Mouse (Mus musculus) gastrocnemius, adult 8-10 months (tissue): ENCODE data around the gene G430095P16Rik. TPM values are rescaled to one million over a fixed set of nuclear protein-coding genes. Genes with fewer than 3 reads are reported as not detected.

Experiments
- DNase-seq, 2 experiments: peaks; one replicate each; pipeline ENCODE4 v3.0.0; 2022; ENCODE audit warnings: low spot score in 2 of 2
- total RNA-seq, 4 experiments: library from RNA; stranded (reverse); gene quantifications; 2 replicates each; pipeline ENCODE4 v1.2.4; 2022

The G430095P16Rik gene
- total RNA-seq, 4 experiments from 2014 or later, result 0.43 to 0.56 (median 0.48) TPM; not detected in 1

DNA sequence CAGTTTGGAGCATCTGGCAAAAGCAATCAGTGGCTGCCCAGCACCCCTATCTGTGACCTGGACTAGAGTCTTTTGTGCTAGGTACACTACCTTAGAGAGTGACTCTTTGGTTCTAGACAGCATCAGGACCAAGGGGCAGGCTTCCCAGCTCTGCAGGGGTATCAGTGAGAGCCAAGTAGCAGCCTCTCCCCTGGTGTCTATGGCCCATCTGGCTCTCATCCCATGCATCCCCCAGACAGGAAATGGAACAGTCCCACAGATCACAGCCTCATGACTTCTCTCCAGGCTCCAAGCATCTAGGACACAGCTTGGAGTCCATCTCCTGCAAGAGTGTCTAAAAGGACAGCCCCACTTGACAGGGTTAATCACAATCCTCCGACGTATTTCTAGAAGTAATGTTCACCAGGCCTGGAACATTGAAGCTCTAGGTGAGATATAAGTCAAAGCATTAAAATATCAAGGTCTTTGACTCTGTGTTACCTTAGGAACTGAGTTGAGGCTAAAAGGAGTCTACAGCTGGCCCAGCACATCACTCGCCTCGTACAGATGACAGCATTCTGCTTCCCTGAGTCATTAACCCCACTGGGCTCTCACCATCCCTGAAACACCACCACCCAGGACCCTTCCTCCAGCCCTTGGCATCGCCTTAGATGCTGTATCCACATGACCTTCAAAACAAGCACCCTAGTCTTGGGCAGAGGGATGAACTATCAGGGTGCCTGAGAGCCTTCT, 3.7 kb upstream of the G430095P16Rik start:
- no peak for DNase-seq

DNA sequence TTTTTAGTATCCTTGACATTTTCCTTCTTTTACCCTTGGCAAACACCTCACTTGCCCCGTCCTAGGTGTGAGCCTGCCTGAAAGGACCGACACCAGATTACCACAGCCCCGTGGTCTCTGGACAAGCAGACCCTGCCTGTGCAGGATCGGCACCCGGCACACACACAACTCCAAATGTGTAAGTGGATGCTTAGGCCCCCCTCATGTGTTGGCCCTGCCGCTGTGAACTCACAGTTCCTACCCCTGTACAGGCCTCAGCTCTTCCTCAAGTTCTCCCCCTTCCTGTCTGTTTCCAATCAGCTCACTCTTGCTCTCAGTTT, 317 bp upstream of the G430095P16Rik start:
- no peak for DNase-seq

DNA sequence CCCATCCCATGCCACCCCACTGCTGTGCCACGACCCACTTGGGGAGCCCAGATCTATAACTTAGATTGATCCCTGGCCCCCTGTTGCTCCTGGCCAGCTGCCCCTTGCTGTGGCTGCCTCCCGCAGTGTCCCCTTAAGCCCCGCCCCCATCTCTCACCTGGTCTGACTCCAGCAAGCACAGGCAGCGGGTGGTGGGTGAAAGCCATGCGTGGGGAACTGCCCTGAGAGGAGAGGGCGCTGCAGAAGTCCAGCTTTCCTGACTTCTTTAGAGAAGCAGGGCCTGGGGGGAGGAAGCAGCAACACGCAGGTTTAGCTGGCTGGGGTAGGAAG, 729 bp downstream of the G430095P16Rik start:
- DNase-seq, result no peak

DNA sequence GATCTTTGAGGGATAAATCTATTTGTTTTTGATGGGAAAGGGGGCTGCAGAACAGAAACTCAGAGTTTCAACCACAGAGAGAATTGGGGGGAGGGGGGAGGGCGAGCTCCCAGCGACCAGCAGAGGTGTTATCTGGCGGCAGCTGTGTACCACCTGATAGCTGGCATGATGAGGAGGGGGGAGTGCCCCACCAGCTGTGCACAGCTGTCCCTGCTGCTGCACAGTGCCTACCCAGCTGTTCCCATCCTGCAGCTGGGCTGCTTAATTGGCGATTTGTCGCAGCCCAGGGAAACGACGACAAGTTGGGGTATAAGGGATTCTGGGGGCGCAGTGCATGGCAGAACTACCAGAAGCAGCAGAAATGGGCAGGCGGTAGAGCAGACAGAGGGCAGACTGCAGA, 1.9 kb downstream of the G430095P16Rik start:
- DNase-seq, result no peak

DNA sequence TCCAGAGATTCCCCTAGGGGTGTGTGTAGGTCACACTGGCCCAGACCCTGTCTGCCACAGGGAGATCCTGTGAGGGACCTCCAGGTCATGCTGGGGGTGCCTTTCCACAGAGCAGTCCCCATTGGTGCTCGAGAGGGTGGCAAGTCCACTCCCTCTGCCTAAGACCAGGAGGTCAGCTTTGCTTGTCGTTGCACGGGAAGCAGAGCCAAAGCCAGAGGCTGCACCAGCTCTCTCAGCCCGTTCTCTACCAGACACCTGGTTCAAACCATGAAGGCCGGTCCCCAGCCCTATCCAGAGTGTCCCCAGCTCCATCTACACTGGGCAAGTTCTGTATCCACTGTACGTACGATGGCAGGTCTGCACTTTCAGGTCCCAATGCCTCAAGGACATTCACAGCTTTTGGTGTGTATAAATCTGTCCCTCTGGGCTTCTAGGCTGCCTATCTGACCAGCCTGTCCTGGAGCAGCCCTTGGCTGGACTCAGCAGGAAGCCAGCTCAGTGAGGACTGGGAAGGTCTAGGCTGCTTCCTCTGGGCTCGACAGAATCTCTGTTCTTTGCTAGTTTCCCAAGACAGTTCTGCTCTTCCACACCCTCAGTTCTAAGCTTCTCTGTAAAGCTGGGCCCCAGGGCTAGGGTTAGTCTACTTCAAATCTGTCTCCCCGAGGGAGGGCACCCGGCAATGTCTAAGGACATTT, 2.6 kb downstream of the G430095P16Rik start:
- no peak for DNase-seq

DNA sequence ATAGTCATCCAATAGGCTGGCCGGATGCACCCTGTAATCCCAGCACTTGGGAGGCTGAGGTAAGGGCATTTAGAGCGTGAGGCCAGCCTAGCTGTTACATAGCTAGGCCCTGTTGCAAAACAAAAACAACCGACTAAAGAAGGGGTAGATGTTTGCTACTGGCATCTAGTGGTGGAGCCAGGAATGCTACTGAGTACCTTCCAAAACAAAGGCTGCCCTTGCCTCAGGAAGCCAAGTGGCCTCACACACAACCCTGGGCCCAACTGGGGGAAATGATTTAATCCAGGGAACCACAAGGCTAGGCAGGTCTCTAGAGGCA, 3.1 kb downstream of the G430095P16Rik start:
- DNase-seq, result peak in 1 of 2 experiments; percentile 58

DNA sequence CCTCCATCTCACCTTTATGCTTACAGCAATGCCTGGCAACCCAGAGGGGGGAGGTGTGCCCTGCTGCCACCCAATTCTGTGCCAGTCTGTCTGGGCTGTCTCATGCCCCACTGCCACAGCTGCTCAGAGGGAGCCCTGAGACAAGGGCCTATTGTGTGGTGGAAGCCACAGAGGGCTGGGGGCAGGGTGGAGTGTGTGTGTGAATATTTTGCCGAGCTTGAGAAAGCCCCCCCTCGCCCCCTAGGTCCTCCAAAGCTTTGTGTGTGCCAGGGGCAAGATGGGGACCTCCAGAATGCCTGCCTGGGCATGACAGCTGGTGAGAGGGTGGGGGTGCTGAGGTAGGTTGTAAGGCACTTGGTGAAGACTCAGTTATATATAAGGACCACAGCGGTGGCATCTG, 5.7 kb downstream of the G430095P16Rik start:
- DNase-seq, result no peak

DNA sequence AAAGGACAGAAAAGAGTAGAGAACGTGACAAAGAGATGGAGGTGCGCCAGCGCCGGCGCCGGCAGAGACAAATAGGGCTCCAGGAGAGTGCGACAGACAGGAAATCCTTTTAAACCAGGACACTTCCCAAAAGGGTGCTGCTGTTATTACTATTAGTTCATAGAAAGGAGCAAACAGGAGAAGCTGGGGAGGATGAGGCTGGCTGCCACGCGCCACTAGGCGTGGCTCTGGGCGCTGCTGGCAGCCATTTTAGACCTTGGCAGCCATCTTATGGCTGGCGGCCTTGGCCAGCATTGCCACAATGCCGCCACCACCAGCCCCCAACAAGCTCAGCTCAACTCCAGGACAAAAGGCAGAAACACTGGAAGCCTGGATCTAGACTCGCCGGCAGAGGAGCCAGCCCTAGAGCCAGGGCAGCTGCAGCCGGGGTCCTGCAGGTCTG, 7.1 kb downstream of the G430095P16Rik start:
- DNase-seq, result peak in 1 of 2 experiments; percentile 64

DNA sequence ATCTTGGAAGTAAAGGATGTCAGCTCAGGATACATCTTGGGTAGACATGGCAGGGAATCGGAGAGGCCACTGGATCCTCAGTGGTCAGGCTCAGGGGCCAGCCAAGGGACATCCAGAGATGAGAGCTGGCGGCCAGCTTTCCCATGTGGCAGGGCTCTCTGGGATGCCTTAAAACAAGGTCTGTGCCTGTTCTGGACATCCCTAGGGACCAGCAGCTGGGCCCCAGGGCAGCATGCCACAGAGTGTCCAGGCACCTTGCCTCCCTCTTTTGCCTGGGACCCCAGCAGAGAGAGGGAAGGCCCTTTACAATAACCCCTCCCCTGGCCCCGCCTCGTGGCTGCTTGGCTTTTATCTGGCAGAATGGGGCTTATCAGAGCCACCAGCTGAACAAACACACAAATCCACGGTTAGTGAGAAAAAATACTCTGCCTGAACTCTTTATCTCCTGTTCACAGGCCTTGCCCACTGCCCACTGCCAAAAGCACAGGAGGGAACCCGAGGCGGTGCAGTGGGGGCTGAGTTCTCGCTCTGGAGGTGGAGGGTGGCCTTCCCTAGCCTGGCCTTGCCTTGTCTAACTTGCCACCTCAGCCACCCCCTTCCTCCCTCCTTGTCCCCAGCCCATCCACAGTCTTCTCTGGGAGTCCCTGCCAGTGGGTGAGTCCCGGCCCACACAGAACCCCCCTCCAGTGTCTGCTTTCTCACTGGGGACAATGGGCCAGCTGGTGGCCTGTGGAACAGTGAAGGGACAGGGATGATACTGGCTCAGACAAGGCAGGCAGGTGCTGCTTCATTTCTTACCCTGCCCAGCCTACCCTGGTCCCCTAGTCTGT, 7.9 kb downstream of the G430095P16Rik start:
- peak in 1 of 2 experiments; percentile 73 for DNase-seq

DNA sequence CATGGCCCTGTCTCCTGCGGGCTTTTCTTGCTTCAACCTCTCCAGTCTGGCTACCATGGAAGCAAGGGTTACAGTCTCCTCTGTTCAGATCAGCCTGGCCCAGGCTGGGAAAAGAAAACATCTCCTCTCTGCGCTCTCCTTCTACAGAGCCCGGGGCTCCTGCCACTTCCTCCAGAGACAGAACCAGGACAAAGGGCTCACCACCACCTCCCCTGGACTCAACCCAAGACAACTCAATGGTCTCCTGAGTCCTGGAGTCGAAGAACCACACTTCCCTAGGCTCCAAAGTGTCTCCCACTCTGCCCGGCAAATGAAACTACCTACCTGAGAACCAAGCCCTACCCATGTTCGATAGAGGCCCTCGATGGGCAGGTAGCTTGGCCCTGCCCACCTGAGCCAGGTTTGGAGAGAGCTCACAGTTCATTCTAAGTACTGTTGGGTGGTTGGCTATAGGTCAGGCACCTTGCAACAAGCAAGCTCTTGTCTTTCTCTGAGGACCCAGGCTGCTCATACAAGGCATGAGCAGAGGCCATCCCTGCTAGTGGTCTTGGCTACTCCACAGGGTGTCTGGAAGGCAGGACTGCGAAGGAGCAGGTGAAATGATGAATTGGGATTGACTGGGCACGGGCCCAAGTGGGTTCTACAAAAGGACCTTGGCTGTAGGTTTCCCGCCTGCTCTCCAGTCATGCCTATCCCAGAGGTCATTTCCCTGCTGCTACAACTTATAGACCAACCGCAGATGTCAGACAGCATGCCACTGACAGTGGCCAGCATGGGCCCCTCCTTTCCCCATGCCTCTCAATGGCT, 8.8 kb downstream of the G430095P16Rik start:
- no peak for DNase-seq

DNA sequence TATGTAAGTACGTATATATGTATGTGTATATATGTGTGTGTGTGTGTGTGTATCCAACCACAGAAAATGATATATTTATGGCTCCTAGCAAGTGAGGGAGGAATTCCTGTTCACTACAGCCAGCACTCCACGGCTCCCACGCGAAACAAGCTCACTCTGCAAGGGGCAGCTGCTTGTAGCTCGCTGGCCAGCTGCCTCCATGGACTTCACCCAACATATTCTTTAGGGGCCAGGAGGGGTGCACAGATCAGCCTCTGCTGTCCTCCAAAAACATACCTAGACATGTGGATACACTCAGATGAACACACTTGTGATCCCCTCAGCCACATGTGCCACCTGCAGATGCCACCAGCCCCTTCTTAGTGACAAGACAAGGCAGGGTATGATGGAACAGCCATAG, 9.7 kb downstream of the G430095P16Rik start:
- no peak for DNase-seq

DNA sequence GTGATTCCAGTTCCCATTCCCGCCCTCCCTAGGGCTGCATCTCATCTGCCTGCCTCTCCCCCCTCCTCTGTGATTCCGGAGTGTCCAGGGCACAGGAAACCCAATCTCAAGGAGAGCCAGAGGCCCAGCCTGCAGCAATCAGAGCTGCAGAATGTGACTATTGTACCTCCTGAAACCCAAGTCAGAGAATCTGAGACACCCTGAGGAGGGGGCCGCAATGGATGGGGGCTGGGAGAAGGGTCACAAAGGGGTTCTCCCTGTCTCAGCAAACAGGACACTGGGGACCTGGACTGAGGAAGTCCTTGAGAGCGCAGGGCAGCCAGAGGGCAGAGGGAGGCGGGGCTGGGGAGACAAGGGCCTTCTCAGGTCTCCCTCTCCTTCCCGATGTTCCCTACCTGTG, 10.2 kb downstream of the G430095P16Rik start:
- no peak for DNase-seq

DNA sequence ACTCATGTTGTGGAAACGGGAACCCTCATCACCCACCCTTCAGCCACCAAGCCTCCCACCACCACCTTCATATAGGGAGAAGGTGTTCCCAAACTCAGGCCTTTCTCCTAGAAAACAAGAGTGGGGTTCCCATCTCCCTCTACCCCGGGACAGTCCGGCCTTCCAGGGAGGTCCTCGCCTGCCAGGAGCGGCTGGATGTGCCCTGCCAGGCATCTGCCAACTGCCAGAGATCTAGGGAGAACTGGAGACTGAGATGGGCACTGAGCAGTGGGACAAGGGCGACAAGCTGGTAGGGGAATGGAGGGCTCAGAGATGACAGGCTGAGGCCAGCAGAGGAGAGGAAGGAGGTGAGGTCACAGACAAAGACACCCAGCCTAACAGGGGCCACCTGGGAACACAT, 11.2 kb downstream of the G430095P16Rik start:
- DNase-seq, result no peak

DNA sequence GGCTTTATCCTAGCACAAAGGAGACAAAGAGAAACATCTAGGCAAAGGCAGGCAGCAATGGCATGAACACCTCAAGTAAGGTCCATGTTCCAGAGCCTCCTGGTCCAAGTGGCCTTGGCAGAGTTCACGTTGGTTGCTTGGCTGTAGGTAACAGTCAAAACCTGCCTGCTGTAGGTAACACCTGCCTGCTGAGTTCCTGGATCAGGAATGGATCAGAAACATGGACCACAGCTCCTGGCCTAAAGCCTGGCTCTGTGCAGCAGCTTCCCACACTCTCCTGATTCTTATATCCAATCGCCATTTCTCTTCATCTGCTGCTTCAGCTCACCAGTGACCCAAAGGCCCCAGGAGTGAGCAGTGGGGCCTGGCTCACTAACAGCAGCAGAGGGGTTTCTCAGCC, 11.9 kb downstream of the G430095P16Rik start:
- no peak for DNase-seq

DNA sequence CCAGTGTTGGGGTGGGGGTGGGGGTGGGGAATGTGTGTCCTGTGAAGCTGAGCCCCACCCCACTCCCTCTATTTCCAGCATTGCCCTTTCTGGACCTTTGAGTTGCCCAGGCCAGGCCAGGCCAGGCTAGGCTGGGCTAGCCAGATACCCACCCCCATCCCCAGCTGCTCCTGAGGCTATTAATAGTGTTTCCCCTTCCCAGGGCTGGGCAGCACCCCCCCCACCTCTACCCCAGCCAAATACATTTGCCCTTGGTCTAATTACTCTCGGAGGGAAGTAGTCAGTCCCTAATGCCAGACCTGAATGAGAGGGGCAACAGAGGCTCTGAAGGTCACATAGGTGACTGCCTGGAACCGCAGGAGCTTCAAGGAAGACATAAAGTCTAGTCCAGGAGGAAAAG, 12.8 kb downstream of the G430095P16Rik start:
- peak; percentile 65 to 84 for DNase-seq

DNA sequence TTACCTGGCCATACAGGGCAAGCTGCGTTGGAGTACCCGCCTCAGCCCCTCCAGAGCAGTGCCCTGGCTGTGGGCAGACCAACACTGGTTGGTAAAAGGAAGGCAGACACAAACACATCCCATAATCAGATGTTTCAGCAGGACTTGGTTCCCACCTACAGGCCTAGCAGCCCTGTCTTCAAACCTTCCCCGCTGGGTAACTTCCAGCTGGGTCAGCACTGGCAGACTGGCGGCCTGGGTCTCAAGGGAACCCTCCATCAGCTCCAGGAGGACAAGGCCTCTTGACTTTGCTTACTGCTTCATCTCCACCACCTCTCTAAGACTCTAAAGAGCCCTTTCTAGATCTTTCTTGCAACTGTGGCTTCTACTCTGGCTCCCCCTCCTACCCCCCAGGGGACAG, 13.7 kb downstream of the G430095P16Rik start:
- DNase-seq, result no peak

DNA sequence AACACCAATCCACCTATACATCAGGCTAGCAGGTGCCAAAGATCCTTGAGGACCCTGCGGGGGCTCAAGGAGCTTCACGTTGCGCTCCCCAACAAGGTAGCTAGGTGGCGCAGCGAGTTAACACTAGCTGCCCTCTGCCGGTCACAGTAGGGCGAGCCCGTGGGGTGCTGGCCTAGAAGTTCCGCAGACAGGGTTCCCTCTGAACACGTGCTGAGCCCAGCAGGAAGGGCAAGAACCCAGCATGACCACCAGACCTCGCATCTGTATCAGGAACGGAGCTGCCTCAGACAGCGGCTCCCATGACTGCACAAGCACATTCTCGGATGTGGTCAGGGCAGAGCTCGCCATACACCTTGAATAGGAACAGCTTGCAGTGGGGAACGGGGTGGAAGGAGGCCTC, 14.8 kb downstream of the G430095P16Rik start:
- peak; percentile 78 to 81 for DNase-seq

DNA sequence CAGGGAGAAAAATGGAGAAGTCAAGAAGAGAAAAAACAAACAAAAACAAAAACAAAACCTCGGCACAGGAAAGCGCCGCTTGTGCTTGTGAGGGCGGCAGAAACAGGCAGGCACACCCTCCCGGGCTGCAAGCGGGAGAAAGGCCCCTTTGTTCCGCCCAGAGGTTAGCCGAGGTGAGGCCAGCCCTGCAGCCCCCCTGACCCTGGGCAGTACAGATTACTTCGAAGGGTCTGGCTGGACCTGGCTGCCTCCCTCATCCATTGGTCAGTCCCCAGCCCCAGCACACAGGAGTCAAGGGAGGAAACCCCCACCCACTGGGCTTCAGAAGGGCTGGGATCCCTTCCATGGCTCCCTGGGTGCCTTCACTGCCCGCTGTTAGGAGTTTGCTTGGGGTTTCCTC, 15.5 kb downstream of the G430095P16Rik start:
- no peak for DNase-seq

DNA sequence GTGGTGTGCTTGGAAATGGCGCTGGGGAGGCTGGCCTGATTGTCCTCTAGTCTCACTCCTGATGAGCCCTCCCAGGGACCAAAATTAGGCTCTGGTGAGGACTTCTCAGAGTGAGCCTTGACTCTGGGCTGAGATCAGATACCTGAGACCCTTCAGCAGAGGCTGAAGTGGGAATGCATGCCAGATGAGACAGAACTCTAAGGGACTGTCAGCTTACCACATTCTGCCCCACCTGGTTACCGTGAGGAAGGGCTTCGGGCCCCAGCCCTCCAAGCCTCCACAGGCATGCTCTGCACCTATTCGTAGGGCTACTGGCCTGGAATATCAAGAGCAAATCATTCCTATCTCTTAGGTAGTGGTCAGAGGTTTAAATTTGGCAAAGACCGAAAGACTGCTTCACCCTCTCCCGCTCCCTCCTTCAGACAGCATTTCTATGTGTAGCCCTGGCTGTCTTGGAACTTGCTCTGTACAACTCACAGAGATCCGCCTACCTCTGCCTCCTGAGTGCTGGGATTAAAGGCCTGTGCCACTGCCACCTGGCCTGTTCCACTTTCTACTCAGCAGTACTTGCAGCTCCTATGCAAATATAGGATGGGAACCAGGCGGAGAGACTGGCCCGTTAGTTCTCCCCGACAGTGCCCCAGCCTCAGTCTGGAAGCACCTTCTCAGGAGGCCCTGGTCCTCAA, 16.1 kb downstream of the G430095P16Rik start:
- no peak for DNase-seq

DNA sequence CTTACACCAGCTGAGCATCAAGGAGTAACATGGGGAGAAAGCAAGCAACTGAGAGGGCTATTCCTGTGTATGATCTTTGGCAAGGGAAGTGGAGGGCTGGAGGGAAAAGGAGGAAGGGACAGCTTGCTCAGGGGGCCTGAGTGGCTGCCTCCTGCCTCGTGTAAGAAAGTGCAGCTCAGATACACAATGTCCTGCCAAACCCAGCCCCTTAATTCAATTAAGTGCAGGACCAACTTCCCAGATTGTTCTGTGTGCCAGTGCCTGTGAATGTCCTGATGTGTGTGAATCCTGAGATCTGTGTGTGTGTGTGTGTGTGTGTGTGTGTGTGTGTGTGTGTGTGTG, 16.6 kb downstream of the G430095P16Rik start:
- no peak for DNase-seq
